Comparison of ENCODE assay signal across 12 mouse cellular contexts in the genomic region with DNA sequence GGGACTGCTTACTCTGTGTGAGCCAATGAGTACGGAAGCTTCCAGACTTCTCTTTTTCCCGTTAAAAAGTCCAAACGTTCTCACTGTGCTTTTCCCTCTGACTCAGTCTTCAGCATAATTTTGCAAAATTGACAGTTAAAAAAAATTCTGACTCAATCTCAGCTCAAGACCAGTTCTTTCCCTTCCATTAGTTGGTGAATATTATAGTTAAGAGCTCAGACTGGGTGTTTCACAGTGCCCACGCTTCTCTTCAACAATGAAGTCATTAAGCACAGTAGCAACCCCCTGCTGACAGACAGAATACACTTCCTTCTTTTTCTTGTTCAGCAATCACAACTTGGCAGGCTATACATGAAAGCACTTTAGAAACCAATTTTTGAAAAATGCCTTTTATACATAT.
A peak's percentile ranks its signal among the peaks of the same experiment; 100 is the strongest.
DNase-seq lines count a peak whose midpoint lies in the region; TF ChIP-seq lines count a peak whose summit lies in the region.
"Had no signal": no experiment of that assay in that cellular context is flagged by ENCODE, and none has a peak within 500 bp of the region (broad histone marks: within the 10 kb centered on the region; RNA-seq: fewer than 3 reads in every experiment).

No protein-coding gene starts in this region.

- peak; percentile 7 to 22 for DNase-seq in cerebellum, postnatal 14 days
- no peak for DNase-seq in cerebellum, adult 11-12 months
- peak; percentile 8 to 13 for DNase-seq in left cerebral cortex, postnatal 14 days (ENCODE audit: low spot score in 2 of 2)
- DNase-seq in left cerebral cortex, adult 18-20 months (ENCODE audit: low spot score in 2 of 2): no peak
- peak; percentile 60 for DNase-seq in brain, embryonic 14.5 days (ENCODE audit: low read depth)
- no peak for DNase-seq in testis, postnatal 10 days (ENCODE audit: low spot score)
- no peak for DNase-seq in lung, adult 2 months
- DNase-seq: adrenal gland, postnatal 14 days; kidney, adult 18-20 months had no signal

- no peak for TF ChIP-seq CTCF in brain, embryonic 14.5 days (IDR thresholded peaks at IDR 0.05; ENCODE audit: borderline replicate concordance, extremely low read depth, insufficient read depth, insufficient read length)
- TF ChIP-seq CTCF in lung, adult 2 months (IDR thresholded peaks at IDR 0.05; ENCODE audit: insufficient read depth, low read length): no peak

- H3K4me3 ChIP-seq in myocyte: no peak overlapping the region
- no peak overlapping the region for H3K4me3 ChIP-seq in lung, adult 2 months (replicated peaks; ENCODE audit: extremely low read depth, low read depth, low read length)
- H3K4me3 ChIP-seq: embryonic facial prominence, embryonic 13.5 days had no signal

- peaks cover 10% of the 10 kb centered on the region for H3K4me1 ChIP-seq in lung, adult 2 months (ENCODE audit: control insufficient read depth, insufficient read depth, low read length)

- intact Hi-C loops in left cerebral cortex, postnatal 14 days (cut with DNase I): no loop called here

- peak overlapping the region; percentile 40 for H3K4me2 ChIP-seq in myocyte (ENCODE audit: low read depth)
- H3K4me2 ChIP-seq: embryonic facial prominence, embryonic 13.5 days; heart, embryonic 11.5 days had no signal

- H3K79me2 ChIP-seq in myocyte (ENCODE audit: control insufficient read depth, insufficient read depth): no peaks in the 10 kb centered on the region

- no peaks in the 10 kb centered on the region for H3K36me3 ChIP-seq in myocyte (ENCODE audit: control insufficient read depth, insufficient read depth)
- H3K36me3 ChIP-seq: embryonic facial prominence, embryonic 13.5 days had no signal

- no peak for TF ChIP-seq POLR2A in brain, embryonic 14.5 days (IDR thresholded peaks at IDR 0.05; ENCODE audit: borderline replicate concordance, extremely low read depth, insufficient read depth, insufficient read length, poor library complexity, severe bottlenecking)
- no peak for TF ChIP-seq POLR2A in myocyte (IDR thresholded peaks at IDR 0.05; ENCODE audit: insufficient read length, low read depth)
- TF ChIP-seq POLR2A in lung, adult 2 months (IDR thresholded peaks at IDR 0.05; ENCODE audit: borderline replicate concordance, extremely low read depth, low read depth, low read length): no peak

- H3K27me3 ChIP-seq in myocyte (ENCODE audit: control insufficient read depth, insufficient read depth, insufficient read length): no peaks in the 10 kb centered on the region
- H3K27me3 ChIP-seq: embryonic facial prominence, embryonic 13.5 days had no signal

- no peak overlapping the region for H3ac ChIP-seq in myocyte (ENCODE audit: control insufficient read depth, insufficient read length)

- WGBS in lung, adult 2 months: 65% methylated on average over 4 of the region's 4 CpGs

TF ChIP-seq in myocyte, 11 proteins besides CTCF, POLR2A, EP300 and RAD21:
- TF ChIP-seq CEBPB (IDR thresholded peaks at IDR 0.05; ENCODE audit: insufficient read depth, poor library complexity, severe bottlenecking): no peak
- TF ChIP-seq E2F4 (IDR thresholded peaks at IDR 0.05; ENCODE audit: insufficient read depth): no peak
- TF ChIP-seq MYOD1 (IDR thresholded peaks at IDR 0.05; ENCODE audit: control insufficient read depth in 1 of 3, insufficient read length in 2 of 3, low read depth in 2 of 3): no peak
- TF ChIP-seq POLR2AphosphoS2 (IDR thresholded peaks at IDR 0.05; ENCODE audit: insufficient read length, low read depth): no peak
- TF ChIP-seq SRF (IDR thresholded peaks at IDR 0.05; ENCODE audit: control insufficient read depth, insufficient read length, low read depth): no peak
- no peak for TF ChIP-seq TCF3 (IDR thresholded peaks at IDR 0.05; ENCODE audit: insufficient read length, low read depth)
- no peak for TF ChIP-seq MAX (IDR thresholded peaks at IDR 0.05; ENCODE audit: low read depth)
- TF ChIP-seq REST (IDR thresholded peaks at IDR 0.05; ENCODE audit: insufficient read depth, insufficient read length): no peak
- no peak for TF ChIP-seq TCF12 (IDR thresholded peaks at IDR 0.05; ENCODE audit: insufficient read depth, poor library complexity, severe bottlenecking)

Comparison
In these comparisons a context has a peak if more than half of its experiments do, and no peak if none do; other contexts are left out.
1. DNase-seq: peak in cerebellum, postnatal 14 days (2 of 2), left cerebral cortex, postnatal 14 days (2 of 2) and brain, embryonic 14.5 days (single experiment); none in cerebellum, adult 11-12 months (single experiment), left cerebral cortex, adult 18-20 months (0 of 2), testis, postnatal 10 days (single experiment) and lung, adult 2 months (single experiment).